Mouse (Mus musculus): Measurements from ENCODE around the gene Psmg3. TPM values are rescaled to one million over a fixed set of nuclear protein-coding genes. Genes with fewer than 3 reads are reported as not detected.

Psmg3 gene
- 9.3 and 12.1 TPM in 2 replicates for total RNA-seq (2023)

DNA sequence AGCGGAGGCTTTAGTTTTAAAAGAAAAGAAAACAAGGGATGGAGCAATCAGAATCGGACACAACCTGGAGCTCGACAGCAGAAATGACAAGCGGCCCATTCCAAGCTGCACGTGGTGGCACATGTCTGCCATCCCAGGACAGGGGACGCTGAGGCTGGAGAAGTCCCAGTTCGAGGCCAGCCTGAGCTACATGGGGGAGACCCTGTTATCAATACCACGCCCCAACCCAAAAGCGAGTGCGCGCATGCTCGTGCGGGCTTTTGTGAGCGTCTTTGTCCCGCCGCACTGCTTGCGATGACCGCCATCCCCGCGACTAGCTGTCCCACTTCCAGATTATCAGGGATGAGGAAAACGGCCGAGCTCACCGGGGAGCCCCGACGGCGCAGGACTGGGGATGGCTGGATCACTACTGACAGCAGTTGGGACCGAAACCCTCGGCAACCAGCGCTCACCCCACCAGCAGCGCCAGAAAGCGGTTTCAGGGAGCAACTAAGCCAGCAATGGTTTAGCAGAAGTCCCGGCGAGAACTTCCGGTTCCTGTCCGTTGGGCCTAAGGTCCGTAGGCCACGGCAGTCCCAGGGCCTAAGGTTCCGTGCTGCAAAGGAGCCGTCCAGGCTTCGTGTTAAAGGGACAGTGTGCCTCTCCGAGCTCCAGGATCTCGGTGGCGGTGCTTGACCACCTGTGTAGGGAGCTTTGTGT is at the start of gene Psmg3, which contains the start of gene Gm26938:
Psmg3 (minus strand) TSS at position 529 of the 699 bp plus-strand sequence.
Gm26938 (minus strand) TSS at position 51 of the 699 bp plus-strand sequence.

DNA sequence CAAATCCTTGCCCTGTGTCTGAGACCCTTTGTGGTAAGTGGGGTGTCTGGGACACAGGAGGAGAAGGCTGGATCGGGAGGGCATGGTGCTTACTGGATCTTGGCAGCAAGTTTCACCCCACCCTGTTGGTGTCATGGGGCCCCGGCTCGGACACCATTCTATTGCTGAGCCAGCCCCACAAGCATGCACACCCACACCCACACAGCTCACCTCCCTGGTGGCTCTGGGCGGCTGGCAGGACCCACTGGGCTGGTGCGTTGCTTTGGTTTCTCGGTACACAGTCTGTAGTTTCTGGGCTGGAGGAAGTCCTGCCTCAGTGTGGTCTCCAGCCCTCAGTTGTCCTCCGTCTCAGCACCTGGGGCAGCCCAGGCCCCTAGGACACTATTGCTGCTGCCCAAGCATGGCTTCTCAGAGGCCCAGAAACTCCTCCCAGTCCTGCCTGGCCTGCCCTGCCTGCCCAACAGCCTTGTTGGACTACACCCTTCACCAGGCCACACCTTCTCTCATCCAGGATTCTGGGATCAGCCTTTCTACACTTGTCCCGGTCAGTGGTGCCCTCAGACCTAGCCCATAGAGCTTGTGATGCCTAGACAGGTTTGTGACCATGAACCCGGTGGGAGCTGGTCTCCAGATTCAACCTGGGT is 7.0 kb downstream of the Psmg3 start, which contains the start of gene Tmem184a:
Tmem184a (minus strand) TSS at position 380 of the 644 bp plus-strand sequence.

DNA sequence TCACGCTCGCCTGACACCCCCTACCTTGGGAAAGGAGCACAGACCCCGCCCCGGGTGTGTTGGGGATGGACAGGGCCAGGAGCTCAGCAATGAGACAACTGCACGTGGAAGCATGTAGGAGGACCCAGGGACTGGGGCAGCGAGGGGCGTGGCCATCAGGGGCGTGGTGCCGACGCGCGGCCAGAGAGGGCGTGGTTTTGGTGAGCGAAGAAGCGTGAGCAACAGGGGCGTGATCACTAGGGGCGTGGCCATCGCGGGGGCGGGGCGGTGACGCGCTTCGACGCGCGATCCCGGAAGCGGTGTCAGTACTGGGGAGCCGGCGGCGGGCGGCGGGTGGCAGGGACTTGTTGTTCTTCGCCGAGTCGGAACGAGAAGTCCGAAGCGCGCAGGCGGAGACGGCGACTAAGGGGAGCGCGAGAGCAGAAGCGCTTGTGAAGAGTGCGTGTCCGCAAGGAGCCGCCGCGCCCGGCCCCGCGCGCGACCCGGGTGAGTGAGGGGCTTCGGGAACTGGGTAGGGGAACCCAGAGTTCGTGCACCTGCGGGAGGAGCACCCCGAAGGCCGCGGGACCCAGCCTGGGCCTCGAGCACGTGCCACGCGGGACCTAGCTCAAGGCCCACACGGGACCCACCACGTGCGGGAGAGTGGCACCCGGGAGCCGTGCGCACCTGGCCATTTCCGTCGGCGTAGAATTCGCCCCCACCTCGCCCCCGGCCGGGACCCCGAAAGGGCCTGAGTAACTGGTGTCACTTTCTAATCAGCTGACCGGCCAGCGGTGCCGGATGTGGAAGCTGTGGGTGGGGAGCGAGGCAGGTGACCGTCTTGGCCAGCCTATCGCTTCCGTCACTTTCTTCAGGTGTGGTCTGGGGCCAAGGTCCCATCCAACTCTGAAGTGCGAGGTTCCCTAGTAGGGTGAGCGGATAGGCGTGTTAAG is 35.2 kb downstream of the Psmg3 start, which contains the start of gene Mafk:
Mafk (plus strand) TSS at position 287 of the 932 bp plus-strand sequence.

DNA sequence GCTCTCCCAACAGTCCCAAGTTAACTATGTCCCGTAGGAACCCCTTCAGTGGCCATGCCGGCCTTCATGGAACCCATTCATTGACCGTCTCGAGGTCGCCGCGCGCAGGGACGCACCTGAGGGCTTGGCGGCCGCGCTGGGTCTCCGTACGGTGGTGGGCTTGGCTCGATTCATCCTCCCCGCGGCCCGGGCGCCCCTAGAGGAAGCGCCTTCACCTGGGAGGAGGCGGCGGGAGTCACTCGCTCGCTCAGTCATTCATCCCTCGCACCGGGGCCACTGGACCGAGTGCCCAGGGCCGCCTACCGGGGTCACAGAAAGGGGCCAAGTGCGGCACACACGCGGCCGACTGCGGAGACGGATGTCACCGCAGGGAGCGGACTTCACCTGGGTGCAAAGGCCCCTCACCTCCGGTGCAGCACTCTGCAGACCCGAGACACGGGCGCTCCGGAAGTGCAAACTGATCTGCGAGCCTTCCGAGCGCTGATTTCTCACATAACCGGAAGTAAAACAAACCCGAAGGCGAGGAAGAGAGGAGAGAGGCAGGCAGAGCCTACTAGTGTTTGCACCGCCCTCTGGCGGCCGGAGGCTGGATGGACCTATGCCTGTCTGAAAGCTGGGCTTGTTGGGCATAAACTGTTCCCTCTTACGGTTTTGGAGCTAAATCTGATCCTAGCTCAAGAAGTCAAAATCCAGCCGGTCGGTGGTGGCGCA is 51.3 kb downstream of the Psmg3 start, which contains the start of gene Ints1:
Ints1 (minus strand) TSS at position 459 of the 711 bp plus-strand sequence.

Other genes with a start within 250 kb of the Psmg3 start
- gene Micall2, start 90.5 kb downstream of the Psmg3 start, total RNA-seq (2023), result 5.6 and 5.8 TPM in 2 replicates
- 39.6 and 53.6 TPM in 2 replicates for gene Ints1, start 51.2 kb downstream of the Psmg3 start, total RNA-seq (2023)
- gene Mafk, start 35.4 kb downstream of the Psmg3 start, total RNA-seq (2023), result 182 and 184 TPM in 2 replicates
- not detected in 2 replicates for gene Tmem184a, start 7.0 kb downstream of the Psmg3 start, total RNA-seq (2023)
- gene Gm26938, start 478 bp downstream of the Psmg3 start, total RNA-seq (2023), result not detected in 2 replicates
- gene Elfn1, start 81.1 kb upstream of the Psmg3 start, total RNA-seq (2023), result not detected in 2 replicates

All from neutrophil, adult 65 days (primary cell).